Mouse (Mus musculus) left cerebral cortex, postnatal 25 days (tissue): ENCODE results near the gene Prpf4. TPM values are rescaled to one million over a fixed set of nuclear protein-coding genes. Genes with fewer than 3 reads are reported as not detected.

Source experiments
- DNase-seq, 2 experiments: peaks; one replicate each; pipeline ENCODE4 v3.0.0; 2022; ENCODE audit warnings: low spot score in 2 of 2, mixed read lengths in 1 of 2
- intact Hi-C: fragments of 180-260 bp; cut with DNase I; formaldehyde crosslinking; loops from one replicate; pipeline ENCODE4 v1.15.1; 2025
- total RNA-seq, 2 experiments: library from RNA; stranded (reverse); gene quantifications; 2 replicates each; pipeline ENCODE4 v1.2.3; 2021

The Prpf4 gene
- total RNA-seq, 2 experiments from 2014 or later, result 11.2 to 12.5 TPM

- intact Hi-C loops, result loop anchor here (2.0 kb wide), 1 partner anchor 70 kb away; no protein-coding TSS in a partner anchor
- DNase-seq, result no peak
Measured at GRCm38 (mm10) chr4:62430678-62431077, 22.1 kb downstream of the Prpf4 start.

GRCm38 (mm10) chr4:62431522-62431921 is 22.9 kb downstream of the Prpf4 start:
- no peak for DNase-seq
- intact Hi-C loops, result loop anchor here (2.0 kb wide), 1 partner anchor 69 kb away; no protein-coding TSS in a partner anchor

GRCm38 (mm10) chr4:62433939-62434870 is 25.6 kb downstream of the Prpf4 start:
- intact Hi-C loops, result no loop called here
- DNase-seq, result no peak

GRCm38 (mm10) chr4:62435081-62435480 is 26.5 kb downstream of the Prpf4 start, which contains the start of gene Rnf183:
Rnf183 (minus strand) TSS chr4:62435252.
- intact Hi-C loops, result no loop called here
- DNase-seq, result no peak

- intact Hi-C loops, result no loop called here
- no peak for DNase-seq
Measured at GRCm38 (mm10) chr4:62437256-62437778, 28.7 kb downstream of the Prpf4 start.

- no peak for DNase-seq
- intact Hi-C loops, result no loop called here
Measured at GRCm38 (mm10) chr4:62437871-62438270, 29.3 kb downstream of the Prpf4 start.

- DNase-seq, result no peak
- intact Hi-C loops, result no loop called here
Measured at GRCm38 (mm10) chr4:62439793-62440192, 31.2 kb downstream of the Prpf4 start.

GRCm38 (mm10) chr4:62440544-62440943 is 31.9 kb downstream of the Prpf4 start:
- intact Hi-C loops, result no loop called here

GRCm38 (mm10) chr4:62440986-62441385 is 32.4 kb downstream of the Prpf4 start:
- intact Hi-C loops, result no loop called here

More at GRCm38 (mm10) chr4:62440544-62440943, 31.9 kb downstream of the Prpf4 start:
- no peak for DNase-seq

GRCm38 (mm10) chr4:62454995-62455394 is 46.4 kb downstream of the Prpf4 start:
- intact Hi-C loops, result loop anchor here (10.0 kb wide), 1 partner anchor 310 kb away; no protein-coding TSS in a partner anchor
- peak; percentile 28 to 54 for DNase-seq

More at GRCm38 (mm10) chr4:62440986-62441385, 32.4 kb downstream of the Prpf4 start:
- DNase-seq, result no peak

- DNase-seq, result peak; percentile 43 to 89
- intact Hi-C loops, result loop anchor here (10.0 kb wide), 1 partner anchor 306 kb away; no protein-coding TSS in a partner anchor
Measured at GRCm38 (mm10) chr4:62459081-62459480, 50.5 kb downstream of the Prpf4 start.

- intact Hi-C loops, result no loop called here
- DNase-seq, result no peak
Measured at GRCm38 (mm10) chr4:62460348-62460747, 51.8 kb downstream of the Prpf4 start.

- no peak for DNase-seq
- intact Hi-C loops, result no loop called here
Measured at GRCm38 (mm10) chr4:62463124-62463523, 54.5 kb downstream of the Prpf4 start.

- intact Hi-C loops, result no loop called here
- DNase-seq, result no peak
Measured at GRCm38 (mm10) chr4:62468158-62468557, 59.6 kb downstream of the Prpf4 start.

GRCm38 (mm10) chr4:62470598-62471051 is 62.0 kb downstream of the Prpf4 start, which contains the start of gene Wdr31:
Wdr31 (minus strand) TSS chr4:62470896.
- intact Hi-C loops, result loop anchor here (2.0 kb wide), 1 partner anchor 32 kb away; the partner anchor contains the start of gene Hdhd3
- peak; percentile 84 to 86 for DNase-seq

- peak; percentile 10 to 86 for DNase-seq
Measured at GRCm38 (mm10) chr4:62472071-62472470, 63.5 kb downstream of the Prpf4 start.

GRCm38 (mm10) chr4:62475131-62475530 is 66.5 kb downstream of the Prpf4 start:
- intact Hi-C loops, result no loop called here

More at GRCm38 (mm10) chr4:62472071-62472470, 63.5 kb downstream of the Prpf4 start:
- intact Hi-C loops, result no loop called here

GRCm38 (mm10) chr4:62475793-62476192 is 67.2 kb downstream of the Prpf4 start:
- intact Hi-C loops, result no loop called here
- no peak for DNase-seq

More at GRCm38 (mm10) chr4:62475131-62475530, 66.5 kb downstream of the Prpf4 start:
- no peak for DNase-seq
